In genomic region chr12:100419946-100420874, GRCm38 (mm10) we compare ENCODE assay signal across 14 mouse cellular contexts.
DNase-seq lines count a peak whose midpoint lies in the region; ATAC-seq and TF ChIP-seq lines count a peak whose summit lies in the region.
"Had no signal": no experiment of that assay in that cellular context is flagged by ENCODE, and none has a peak within 500 bp of the region (broad histone marks: within the 10 kb centered on the region; RNA-seq: fewer than 3 reads in every experiment).

No protein-coding gene starts in this region.

- H3K9ac ChIP-seq in forebrain, embryonic 12.5 days, result no peak overlapping the region
- no peak overlapping the region for H3K9ac ChIP-seq in forebrain, embryonic 13.5 days
- no peak overlapping the region for H3K9ac ChIP-seq in hindbrain, embryonic 16.5 days (ENCODE audit: low read depth, low read length)
- H3K9ac ChIP-seq: limb, embryonic 12.5 days; lung, embryonic 14.5 days had no signal

- 68% methylated on average over 9 of the region's 9 CpGs for WGBS in forebrain, embryonic 12.5 days
- WGBS in forebrain, embryonic 13.5 days, result 72% methylated on average over 9 of the region's 9 CpGs
- WGBS in hindbrain, embryonic 16.5 days, result 69% methylated on average over 9 of the region's 9 CpGs
- WGBS in small intestine, adult 2 months, result 69% methylated on average over 9 of the region's 9 CpGs

- 0 out of 2 replicates have a peak, but pooled peaks have one; percentile 9 for ATAC-seq in forebrain, embryonic 12.5 days (ENCODE audit: low FRiP score)
- no peak for ATAC-seq in forebrain, embryonic 13.5 days
- ATAC-seq in hindbrain, embryonic 16.5 days, result peak; percentile 19; the same call in 1 of the 2 replicates

- H3K27me3 ChIP-seq in forebrain, embryonic 12.5 days, result no peaks in the 10 kb centered on the region
- H3K27me3 ChIP-seq in forebrain, embryonic 13.5 days, result no peaks in the 10 kb centered on the region
- no peaks in the 10 kb centered on the region for H3K27me3 ChIP-seq in hindbrain, embryonic 16.5 days (replicated peaks; ENCODE audit: control insufficient read depth, insufficient read depth, low read length)
- no peaks in the 10 kb centered on the region for H3K27me3 ChIP-seq in small intestine, adult 2 months (ENCODE audit: control insufficient read depth, insufficient read depth, low read length)
- H3K27me3 ChIP-seq: CH12.LX; limb, embryonic 12.5 days had no signal

- H3K27ac ChIP-seq in forebrain, embryonic 12.5 days, result 0 out of 2 replicates have a peak overlapping the region, but pooled peaks have one; percentile 1
- no peak overlapping the region for H3K27ac ChIP-seq in forebrain, embryonic 13.5 days
- no peak overlapping the region for H3K27ac ChIP-seq in hindbrain, embryonic 16.5 days (ENCODE audit: low read depth, low read length)
- H3K27ac ChIP-seq in small intestine, adult 2 months (ENCODE audit: insufficient read depth, low read depth, low read length), result 0 out of 2 replicates have a peak overlapping the region, but pooled peaks have one; percentile 31
- H3K27ac ChIP-seq: limb, embryonic 12.5 days had no signal

- TF ChIP-seq CTCF in small intestine, adult 2 months (IDR thresholded peaks at IDR 0.05; ENCODE audit: extremely low read depth, insufficient read length, insufficient replicate concordance, low read depth, low read length), result no peak

- no peaks in the 10 kb centered on the region for H3K9me3 ChIP-seq in forebrain, embryonic 12.5 days
- no peaks in the 10 kb centered on the region for H3K9me3 ChIP-seq in forebrain, embryonic 13.5 days (replicated peaks)
- no peaks in the 10 kb centered on the region for H3K9me3 ChIP-seq in hindbrain, embryonic 16.5 days (ENCODE audit: control insufficient read depth, low read length)
- H3K9me3 ChIP-seq: limb, embryonic 12.5 days had no signal

- H3K4me1 ChIP-seq in forebrain, embryonic 12.5 days, result peaks cover 4% of the 10 kb centered on the region; the same call in 1 of the 2 replicates
- H3K4me1 ChIP-seq in forebrain, embryonic 13.5 days, result peaks cover 12% of the 10 kb centered on the region
- H3K4me1 ChIP-seq in hindbrain, embryonic 16.5 days (ENCODE audit: control insufficient read depth, insufficient read depth, low read depth, low read length), result no peaks in the 10 kb centered on the region
- H3K4me1 ChIP-seq in small intestine, adult 2 months (ENCODE audit: control insufficient read depth, insufficient read depth, insufficient read length, low read length), result peaks cover 13% of the 10 kb centered on the region; the same call in 1 of the 2 replicates

- no peak for TF ChIP-seq POLR2A in small intestine, adult 2 months (IDR thresholded peaks at IDR 0.05; ENCODE audit: low read depth, low read length)

- H3K36me3 ChIP-seq in forebrain, embryonic 12.5 days (replicated peaks), result no peaks in the 10 kb centered on the region
- no peaks in the 10 kb centered on the region for H3K36me3 ChIP-seq in forebrain, embryonic 13.5 days (ENCODE audit: poor library complexity, severe bottlenecking)
- H3K36me3 ChIP-seq in hindbrain, embryonic 16.5 days (ENCODE audit: control insufficient read depth, insufficient read depth, low read length), result no peaks in the 10 kb centered on the region
- no peaks in the 10 kb centered on the region for H3K36me3 ChIP-seq in small intestine, adult 2 months (ENCODE audit: control insufficient read depth, insufficient read depth, low read length)

- no peak overlapping the region for H3K4me2 ChIP-seq in forebrain, embryonic 12.5 days
- H3K4me2 ChIP-seq in forebrain, embryonic 13.5 days, result no peak overlapping the region
- no peak overlapping the region for H3K4me2 ChIP-seq in hindbrain, embryonic 16.5 days (ENCODE audit: low read length)
- H3K4me2 ChIP-seq: limb, embryonic 12.5 days; lung, embryonic 14.5 days had no signal

- DNase-seq in right cerebral cortex, postnatal 25 days, result peak; percentile 4
- no peak for DNase-seq in right cerebral cortex, postnatal 4 days
- no peak for DNase-seq in frontal cortex, postnatal 10 days (ENCODE audit: low spot score in 2 of 2)
- no peak for DNase-seq in lung, postnatal 36 days
- DNase-seq: embryo, embryonic 11 days; kidney, adult 2 months; lung, embryonic 14.5 days had no signal

- no peak overlapping the region for H3K4me3 ChIP-seq in forebrain, embryonic 12.5 days (replicated peaks)
- no peak overlapping the region for H3K4me3 ChIP-seq in forebrain, embryonic 13.5 days
- no peak overlapping the region for H3K4me3 ChIP-seq in hindbrain, embryonic 16.5 days (ENCODE audit: low read length)
- H3K4me3 ChIP-seq in small intestine, adult 2 months (ENCODE audit: low read depth, low read length), result no peak overlapping the region
- H3K4me3 ChIP-seq: erythroblast, embryonic 14.5 days; limb, embryonic 12.5 days had no signal

Comparison
In these comparisons a context has a peak if more than half of its experiments do, and no peak if none do; other contexts are left out.
1. H3K27ac ChIP-seq: peak in forebrain, embryonic 12.5 days (single experiment) and small intestine, adult 2 months (single experiment); none in forebrain, embryonic 13.5 days (single experiment) and hindbrain, embryonic 16.5 days (single experiment).